Mouse (Mus musculus) hindbrain, postnatal 0 days (tissue): ENCODE measurements around the gene Hoxd4. TPM values are rescaled to one million over a fixed set of nuclear protein-coding genes. Genes with fewer than 3 reads are reported as not detected.

Experiments
- ATAC-seq: fragments of 200-750 bp; cut with Nextera tagmentation; 2 replicates; pipeline ENCODE4 v1.8.0; 2017; ENCODE audit warnings: mild to moderate bottlenecking, moderate TSS enrichment, moderate library complexity
- DNase-seq: peaks from one replicate; pipeline ENCODE4 v3.0.0-alpha.2; 2015; ENCODE audit warnings: low spot score
- H3K27ac ChIP-seq: fragments of 300-500 bp; sonication (generic); 2 replicates; pipeline ENCODE4 v1.5.1; 2014; ENCODE audit warnings: mild to moderate bottlenecking
- H3K27me3 ChIP-seq: fragments of 300-500 bp; sonication (generic); 2 replicates; pipeline ENCODE4 v1.6.1; 2014; ENCODE audit warnings: low read length, mixed read lengths; ENCODE audit not compliant: insufficient read depth
- H3K36me3 ChIP-seq: fragments of 300-500 bp; sonication (generic); 2 replicates; pipeline ENCODE4 v1.6.1; 2014; ENCODE audit warnings: low read length, mixed read lengths; ENCODE audit not compliant: insufficient read depth
- H3K4me1 ChIP-seq: fragments of 300-500 bp; sonication (generic); 2 replicates; pipeline ENCODE4 v1.6.1; 2014; ENCODE audit warnings: antibody characterized with exemption, low read length, mixed read lengths; ENCODE audit not compliant: insufficient read depth
- H3K4me2 ChIP-seq: fragments of 300-500 bp; sonication (generic); 2 replicates; pipeline ENCODE4 v1.6.1; 2014; ENCODE audit warnings: low read depth, mild to moderate bottlenecking, low read length, moderate library complexity, mixed read lengths
- H3K4me3 ChIP-seq: fragments of 300-500 bp; sonication (generic); 2 replicates; pipeline ENCODE4 v1.5.1; 2014; ENCODE audit warnings: low read length
- H3K9ac ChIP-seq: fragments of 300-500 bp; sonication (generic); replicated peaks from 2 replicates; pipeline ENCODE4 v1.6.1; 2014; ENCODE audit warnings: mild to moderate bottlenecking, low read length, moderate library complexity, mixed read lengths
- H3K9me3 ChIP-seq: fragments of 300-500 bp; sonication (generic); 2 replicates; pipeline ENCODE4 v1.6.1; 2016; ENCODE audit warnings: low read length, mixed read lengths
- CTCF ChIP-seq: IDR thresholded peaks from 2 replicates; pipeline ENCODE4 v1.5.1; 2016; ENCODE audit warnings: antibody characterized with exemption, control low read depth, low read depth
- WGBS: fragments of 180-500 bp; shearing (Covaris S2); extraction: QIAGEN DNeasy Blood & Tissue Kit; methylation state at CpG from one replicate; pipeline ENCODE4 v1.1.7; 2014; 5-methylcytosine and 5-hydroxymethylcytosine counted together
- polyA plus RNA-seq: library from polyadenylated mRNA; unstranded; fragments of >200 nt; fragmentation: Nextera tagmentation; extraction: Ambion mirVana; gene quantifications from 2 replicates; pipeline ENCODE4 v1.2.1, GENCODE M21; 2015
- total RNA-seq: library from RNA; depleted of rRNA; stranded (reverse); fragments of >200 nt; gene quantifications from 2 replicates; pipeline ENCODE4 v1.2.3, GENCODE M21; 2014

Gene Hoxd4
- total and polyA plus RNA-seq, 2 experiments from 2014 or later: 1.6 to 18.1 TPM

DNA sequence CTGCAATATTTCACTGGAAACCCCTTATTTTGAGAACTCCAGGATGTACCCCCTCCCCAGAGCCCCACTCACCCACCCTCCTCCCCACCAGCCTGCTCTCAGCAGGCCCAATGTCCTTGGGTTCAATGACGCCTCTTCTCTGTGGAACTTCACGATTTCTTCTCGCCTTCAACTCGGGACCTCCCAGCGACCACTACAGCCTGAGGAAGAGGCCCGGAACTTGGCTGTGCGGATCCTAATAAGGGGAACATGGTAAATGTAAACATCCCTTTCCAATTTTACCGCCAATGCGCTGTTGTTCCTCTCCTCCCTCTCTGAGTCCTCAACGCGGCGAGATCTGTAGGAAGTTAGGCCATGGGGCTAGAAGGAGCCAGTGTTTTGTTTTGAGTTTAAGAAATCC lies 27.6 kb upstream of the Hoxd4 start:
- no peak for ATAC-seq
- Histone ChIP-seq H3K9ac (no peak overlapping the region), H3K4me2 (no peak overlapping the region), H3K36me3 (no peaks in the 10 kb centered on the region), H3K4me1 (no peaks in the 10 kb centered on the region), H3K27ac (no peak overlapping the region), H3K27me3 (peaks cover 94% of the 10 kb centered on the region), H3K9me3 (no peaks in the 10 kb centered on the region; the same call in 1 of the 2 replicates), H3K4me3 (no peak overlapping the region)
- TF ChIP-seq CTCF: no peak
- WGBS: 3% methylated on average over 12 of the region's 12 CpGs
- DNase-seq: no peak

DNA sequence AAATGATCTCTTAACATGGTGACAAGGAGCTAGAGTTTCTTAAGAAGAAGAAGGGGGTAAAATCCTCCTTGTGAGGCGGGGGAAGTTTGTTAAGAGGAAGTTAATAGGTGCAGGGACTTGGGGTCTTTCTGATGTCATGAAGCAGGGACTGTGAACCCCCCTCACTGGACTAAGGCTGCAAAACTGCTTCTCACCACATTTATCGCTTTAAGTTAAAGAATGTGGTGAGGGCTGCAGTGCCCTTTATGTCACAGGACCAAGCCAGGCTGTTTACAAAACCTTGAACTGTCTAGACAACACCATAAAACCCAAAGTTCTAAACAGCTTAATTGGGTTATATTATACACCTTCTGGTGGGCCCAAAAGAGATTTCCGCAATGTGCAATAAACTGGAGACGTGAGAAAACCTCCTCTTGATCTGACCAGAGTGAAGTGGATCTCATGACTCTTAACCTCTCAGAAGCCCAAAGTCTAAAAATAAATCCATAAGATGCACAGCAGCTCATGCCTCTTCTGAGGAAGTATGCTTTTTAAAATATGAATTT lies 26.6 kb upstream of the Hoxd4 start:
- H3K4me2 ChIP-seq: no peak overlapping the region
- no peak overlapping the region for H3K4me3 ChIP-seq
- DNase-seq (no peak), ATAC-seq (no peak)
- H3K9me3 ChIP-seq: no peaks in the 10 kb centered on the region; the same call in 1 of the 2 replicates
- H3K36me3 ChIP-seq: no peaks in the 10 kb centered on the region
- WGBS: 12% methylated on average over 4 of the region's 4 CpGs
- H3K4me1 ChIP-seq: no peaks in the 10 kb centered on the region
- no peak overlapping the region for H3K27ac ChIP-seq
- H3K9ac ChIP-seq: no peak overlapping the region
- TF ChIP-seq CTCF: no peak
- peaks cover 94% of the 10 kb centered on the region for H3K27me3 ChIP-seq

DNA sequence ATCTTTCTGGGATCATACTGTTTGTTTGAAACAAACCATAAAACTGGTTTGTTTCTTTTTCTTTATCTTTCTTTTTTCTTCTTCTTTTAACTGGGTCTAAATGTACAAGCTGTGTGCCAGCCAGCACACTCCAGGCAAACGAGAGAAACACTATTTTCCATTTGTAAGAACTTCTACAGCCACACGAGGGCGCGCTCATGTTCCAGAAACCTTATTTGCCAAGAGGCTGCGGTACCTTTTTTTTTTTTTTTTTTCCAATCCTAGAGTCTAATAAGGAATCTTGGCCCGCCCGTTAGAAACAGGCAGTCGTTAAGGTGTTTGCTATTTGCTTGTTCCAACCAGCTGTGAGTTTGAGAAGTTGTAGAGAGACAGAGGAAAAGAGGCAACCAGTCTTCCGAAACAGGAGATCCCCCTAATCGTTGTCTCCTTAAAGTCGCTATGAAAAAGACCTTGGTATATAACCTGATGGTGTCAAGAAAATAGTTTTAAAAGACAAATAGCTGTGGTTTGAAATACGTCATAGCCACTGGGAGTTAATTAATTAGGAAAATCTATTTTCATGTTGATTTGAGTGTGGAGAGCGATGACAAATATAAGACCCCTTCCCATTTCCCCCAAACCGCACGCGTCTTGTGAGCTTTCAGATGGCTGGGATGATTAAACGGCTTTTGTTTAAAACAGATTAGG lies 25.3 kb upstream of the Hoxd4 start:
- H3K4me2 ChIP-seq: no peak overlapping the region
- no peak for ATAC-seq
- peaks cover 2% of the 10 kb centered on the region; the same call in 1 of the 2 replicates for H3K9me3 ChIP-seq
- H3K27me3 ChIP-seq: peaks cover 88% of the 10 kb centered on the region
- H3K9ac ChIP-seq: no peak overlapping the region
- H3K36me3 ChIP-seq: no peaks in the 10 kb centered on the region
- no peak overlapping the region for H3K4me3 ChIP-seq
- peak; percentile 68 for TF ChIP-seq CTCF
- no peak overlapping the region for H3K27ac ChIP-seq
- DNase-seq: peak; percentile 79
- H3K4me1 ChIP-seq: no peaks in the 10 kb centered on the region
- 6% methylated on average over 17 of the region's 17 CpGs for WGBS

DNA sequence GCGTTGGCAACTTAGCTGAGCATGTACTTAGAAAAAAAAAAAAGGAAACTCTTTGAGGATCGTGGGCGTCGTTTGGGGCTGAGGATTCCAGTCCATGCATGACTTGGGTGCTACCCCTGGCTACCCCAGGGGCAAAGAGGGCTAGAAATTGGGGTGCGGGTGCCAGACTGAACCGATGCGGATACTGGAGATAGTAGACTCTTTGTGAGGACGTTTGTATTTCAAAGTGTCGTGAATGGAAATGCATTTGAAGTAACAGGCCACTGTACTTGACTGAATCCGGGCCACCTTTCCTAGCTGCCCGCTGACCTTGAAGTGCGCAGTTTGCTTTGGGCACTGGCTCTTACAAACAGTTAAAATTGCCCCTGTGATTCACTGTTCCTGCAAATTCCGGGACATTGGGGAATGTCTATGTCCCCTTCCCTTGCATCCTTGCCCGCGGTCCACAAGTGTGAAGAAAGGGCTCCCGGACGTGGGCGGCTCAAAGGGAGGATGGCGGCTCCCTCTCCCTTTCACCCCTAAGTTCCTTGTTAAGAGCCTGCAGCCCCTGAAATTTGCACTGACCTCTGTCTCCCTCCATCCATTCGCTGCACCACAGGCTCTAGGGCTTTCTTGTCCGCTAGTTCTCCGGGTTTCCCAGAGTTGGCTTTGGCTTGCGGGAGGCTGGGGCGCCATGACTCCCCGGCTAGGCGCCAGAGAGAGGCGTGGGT lies 24.6 kb upstream of the Hoxd4 start:
- WGBS: 2% methylated on average over 27 of the region's 27 CpGs
- H3K4me1 ChIP-seq: no peaks in the 10 kb centered on the region
- H3K4me3 ChIP-seq: no peak overlapping the region
- no peak overlapping the region for H3K4me2 ChIP-seq
- no peak for ATAC-seq
- H3K27me3 ChIP-seq: peaks cover 88% of the 10 kb centered on the region
- H3K9me3 ChIP-seq: peaks cover 3% of the 10 kb centered on the region; the same call in 1 of the 2 replicates
- no peaks in the 10 kb centered on the region for H3K36me3 ChIP-seq
- no peak overlapping the region for H3K27ac ChIP-seq
- DNase-seq: no peak
- H3K9ac ChIP-seq: no peak overlapping the region
- TF ChIP-seq CTCF: no peak

DNA sequence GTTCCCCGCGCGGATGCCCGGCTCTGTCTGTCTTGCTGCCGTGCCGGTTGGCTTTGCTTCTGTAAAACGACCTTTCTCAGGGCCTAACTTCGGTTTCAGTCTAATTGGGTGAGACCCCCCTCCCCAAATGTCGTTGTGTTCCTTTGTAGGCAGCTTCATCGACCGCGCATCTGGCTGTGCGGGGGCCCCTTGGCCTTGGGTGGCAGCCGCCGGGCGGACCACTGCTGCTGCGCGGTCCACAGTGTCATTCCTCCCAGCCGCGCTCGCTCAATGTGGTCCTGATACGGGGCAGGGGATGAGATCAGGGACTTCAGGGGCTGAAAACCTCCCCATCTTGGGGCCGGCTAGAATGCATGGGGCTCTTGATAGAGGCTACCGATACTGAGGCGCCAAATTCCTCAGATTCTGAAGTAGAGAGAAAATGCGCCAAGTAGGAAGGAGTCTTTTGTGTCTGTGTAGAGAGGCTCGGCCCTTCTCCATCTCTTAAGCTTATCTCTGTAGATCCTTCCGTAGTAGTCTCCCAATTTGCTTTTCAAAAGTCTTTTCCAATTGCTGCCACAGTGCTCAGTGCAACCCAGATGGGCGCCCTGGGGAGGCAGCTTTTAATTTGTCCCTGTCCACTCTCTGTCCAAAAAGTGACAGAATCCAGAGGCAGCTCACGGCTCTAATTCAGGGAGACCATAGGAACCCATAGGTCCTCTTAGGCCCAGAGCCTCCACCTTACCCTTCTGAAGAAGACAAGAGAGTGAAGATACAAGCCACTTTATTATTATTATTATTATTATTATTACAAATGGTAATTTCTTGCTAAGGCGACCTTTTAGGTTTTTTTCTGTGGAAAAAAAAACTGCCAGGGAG lies 23.8 kb upstream of the Hoxd4 start:
- no peak for ATAC-seq
- Histone ChIP-seq H3K4me1 (no peaks in the 10 kb centered on the region), H3K27me3 (peaks cover 89% of the 10 kb centered on the region), H3K9ac (no peak overlapping the region), H3K4me2 (no peak overlapping the region), H3K4me3 (no peak overlapping the region), H3K27ac (no peak overlapping the region), H3K9me3 (peaks cover 3% of the 10 kb centered on the region; the same call in 1 of the 2 replicates), H3K36me3 (no peaks in the 10 kb centered on the region)
- TF ChIP-seq CTCF: no peak
- no peak for DNase-seq
- WGBS: 1% methylated on average over 31 of the region's 31 CpGs

DNA sequence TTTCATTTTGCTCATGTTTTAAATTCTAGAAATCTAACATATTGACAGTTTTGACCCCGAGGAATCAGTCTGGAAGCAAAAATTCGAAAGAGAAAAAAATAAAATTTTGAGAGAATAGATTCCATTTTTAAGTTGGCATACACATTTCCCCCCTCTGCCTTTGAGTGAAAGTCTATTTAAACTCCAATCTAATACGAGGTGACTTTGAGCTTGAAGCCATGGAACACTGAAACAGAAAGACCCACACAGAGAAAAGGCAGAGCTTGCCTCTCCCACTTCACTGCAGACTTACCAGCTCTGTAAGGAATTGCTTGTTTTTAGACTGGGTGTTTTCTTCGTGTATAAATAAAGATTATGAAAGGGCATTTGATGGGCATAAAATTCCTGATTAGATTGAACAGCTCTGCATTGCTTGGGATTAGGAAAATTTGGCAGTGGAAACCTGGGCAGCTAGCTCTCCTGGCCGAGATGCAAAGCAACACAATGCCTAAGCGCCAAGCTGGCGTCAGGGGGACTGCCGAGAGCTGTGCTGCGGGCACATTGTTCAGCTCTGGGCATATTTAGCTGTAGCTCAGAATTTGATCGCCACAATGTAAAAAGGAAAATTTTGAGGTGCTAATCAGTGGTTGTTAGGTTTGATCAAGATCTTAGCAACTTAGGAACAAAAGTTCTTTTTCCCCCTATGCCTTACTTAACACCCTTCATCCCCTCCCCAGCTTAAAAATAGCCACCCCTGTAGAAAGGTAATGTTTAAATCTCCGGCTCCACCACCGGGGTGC lies 22.7 kb upstream of the Hoxd4 start:
- WGBS: 5% methylated on average over 12 of the region's 12 CpGs

More for the DNA sequence above, 22.7 kb upstream of the Hoxd4 start:
- no peak overlapping the region for H3K4me3 ChIP-seq
- peaks cover 3% of the 10 kb centered on the region; the same call in 1 of the 2 replicates for H3K9me3 ChIP-seq
- TF ChIP-seq CTCF: no peak
- no peak overlapping the region for H3K27ac ChIP-seq
- no peaks in the 10 kb centered on the region for H3K36me3 ChIP-seq
- H3K4me1 ChIP-seq: no peaks in the 10 kb centered on the region
- ATAC-seq: no peak
- no peak for DNase-seq
- H3K27me3 ChIP-seq: peaks cover 90% of the 10 kb centered on the region
- no peak overlapping the region for H3K4me2 ChIP-seq
- H3K9ac ChIP-seq: no peak overlapping the region
